Mouse (Mus musculus): ENCODE data around the gene Drd2. TPM values are rescaled to one million over a fixed set of nuclear protein-coding genes. Genes with fewer than 3 reads are reported as not detected.

Gene Drd2
- polyA plus RNA-seq, 1 experiment from 2014 or later, result 1.4 TPM

DNA sequence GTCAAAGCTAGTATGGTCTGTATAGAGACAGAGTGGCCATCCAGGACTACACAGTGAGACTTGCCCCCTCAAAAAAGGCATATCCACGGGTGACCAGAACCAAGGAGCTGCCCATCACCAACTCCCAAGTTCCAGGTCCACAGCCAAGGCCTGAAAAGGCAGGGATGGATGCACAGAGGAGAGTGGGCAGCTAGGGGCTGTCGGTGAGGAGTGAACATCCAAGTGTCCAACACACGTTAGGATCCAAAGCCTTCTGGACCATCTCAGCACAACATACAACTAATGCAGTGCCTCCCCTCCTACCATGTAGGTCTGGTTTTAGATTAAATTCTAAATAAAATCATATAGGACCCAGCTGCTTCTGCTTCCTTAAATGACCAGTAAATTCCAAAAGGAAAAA lies 115.7 kb downstream of the Drd2 start:
- H3K27ac ChIP-seq, result no peak overlapping the region
- no peaks in the 10 kb centered on the region for H3K36me3 ChIP-seq (ENCODE audit: poor library complexity, severe bottlenecking)
- ATAC-seq, result no peak
- 86% methylated on average over 3 of the region's 3 CpGs for WGBS
- no peak overlapping the region for H3K4me3 ChIP-seq
- 0 out of 2 replicates have a peak, but pooled peaks cover 6% of the 10 kb centered on the region for H3K9me3 ChIP-seq (replicated peaks)
- no peak overlapping the region for H3K4me2 ChIP-seq
- H3K27me3 ChIP-seq, result no peaks in the 10 kb centered on the region
- H3K9ac ChIP-seq, result no peak overlapping the region
- no peaks in the 10 kb centered on the region for H3K4me1 ChIP-seq

Other genes with a start within 250 kb of the Drd2 start
- gene Gm4894, start 90.1 kb upstream of the Drd2 start, polyA plus RNA-seq (2015; fragmentation: Nextera tagmentation; extraction: Ambion mirVana), result not detected in 2 replicates
- not detected in 2 replicates for gene Ankk1, start 86.4 kb downstream of the Drd2 start, polyA plus RNA-seq (2015; fragmentation: Nextera tagmentation; extraction: Ambion mirVana)
- gene Ttc12, start 145.6 kb downstream of the Drd2 start, polyA plus RNA-seq (2015; fragmentation: Nextera tagmentation; extraction: Ambion mirVana), result 0.79 and 1.0 TPM in 2 replicates